Mouse (Mus musculus): Measurements from ENCODE around the gene Fat4. TPM values are rescaled to one million over a fixed set of nuclear protein-coding genes. Genes with fewer than 3 reads are reported as not detected.

Fat4 gene
- total RNA-seq, 2 experiments from 2014 or later = 2.4 to 2.9 TPM

- DNase-seq = no peak
- intact Hi-C loops (cut with DNase I) = no loop called here
Observed at GRCm38 (mm10) chr3:38954196-38954595, 67.5 kb downstream of the Fat4 start.

DNA sequence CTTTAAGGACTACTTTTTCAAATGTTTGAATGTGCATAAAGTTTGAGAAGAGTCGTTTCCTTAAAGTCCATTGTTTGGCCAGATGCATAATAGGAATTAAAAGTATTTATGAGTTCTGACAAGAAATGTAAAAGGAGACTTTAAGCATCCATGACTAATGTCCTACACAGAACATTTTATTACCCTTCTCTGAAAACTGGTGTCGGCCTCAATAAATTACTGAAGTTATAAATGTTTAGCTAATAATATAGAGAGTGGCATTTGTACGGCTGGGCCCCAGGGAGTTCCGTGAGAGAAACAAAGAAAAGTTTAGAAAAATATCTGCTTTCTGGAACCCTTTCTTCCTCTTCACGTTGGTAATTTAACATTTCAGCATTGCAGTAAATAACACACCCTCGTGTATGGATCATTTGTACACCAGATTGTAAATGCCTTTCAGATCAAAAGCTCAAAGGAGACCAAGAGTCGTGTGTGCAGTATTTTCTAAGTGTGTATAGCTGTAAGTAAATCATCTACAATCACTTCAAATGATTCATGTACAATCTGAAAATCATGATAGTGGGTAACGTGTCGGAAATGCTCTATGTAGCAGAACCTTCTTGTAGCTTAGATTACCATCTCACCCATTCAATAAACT, 69.4 kb downstream of the Fat4 start:
- DNase-seq = no peak
- intact Hi-C loops (cut with DNase I) = no loop called here

DNA sequence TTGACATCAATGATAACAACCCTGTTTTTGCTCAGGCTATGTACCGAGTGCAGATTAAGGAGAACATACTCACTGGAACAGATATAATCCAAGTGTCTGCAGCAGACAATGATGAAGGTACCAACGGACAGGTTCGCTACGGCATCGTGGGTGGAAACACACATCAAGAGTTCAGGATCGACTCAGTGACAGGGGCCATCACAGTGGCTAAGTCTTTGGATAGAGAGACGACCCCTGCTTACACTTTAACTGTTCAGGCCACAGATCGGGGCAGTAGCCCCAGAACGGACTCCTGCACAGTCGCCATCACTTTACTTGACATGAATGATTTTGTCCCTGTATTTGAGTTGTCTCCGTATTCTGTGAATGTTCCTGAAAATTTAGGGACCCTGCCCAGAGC, 70.4 kb downstream of the Fat4 start:
- DNase-seq = no peak
- intact Hi-C loops (cut with DNase I) = no loop called here

GRCm38 (mm10) chr3:38962328-38962727, 75.6 kb downstream of the Fat4 start:
- DNase-seq = no peak
- intact Hi-C loops (cut with DNase I) = no loop called here

DNA sequence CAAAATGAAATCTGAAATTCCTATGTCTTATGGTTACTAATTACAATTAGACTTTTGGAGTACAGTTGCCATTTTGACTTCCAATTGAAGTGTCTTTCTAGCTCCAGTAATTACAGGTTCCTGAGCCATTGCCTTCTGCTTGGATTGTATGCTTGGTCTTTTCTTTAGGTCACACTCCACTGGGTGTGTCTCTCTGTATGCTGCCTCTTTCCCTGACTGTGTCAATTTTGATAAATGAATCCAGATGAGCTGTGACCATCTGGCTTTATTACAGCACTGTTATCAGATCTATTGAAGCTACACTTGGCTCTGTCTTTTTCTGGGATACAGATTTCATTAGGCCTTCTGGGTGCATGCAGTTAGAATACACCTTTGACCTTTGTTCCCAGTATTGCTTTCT, 80.7 kb downstream of the Fat4 start:
- DNase-seq = no peak

DNA sequence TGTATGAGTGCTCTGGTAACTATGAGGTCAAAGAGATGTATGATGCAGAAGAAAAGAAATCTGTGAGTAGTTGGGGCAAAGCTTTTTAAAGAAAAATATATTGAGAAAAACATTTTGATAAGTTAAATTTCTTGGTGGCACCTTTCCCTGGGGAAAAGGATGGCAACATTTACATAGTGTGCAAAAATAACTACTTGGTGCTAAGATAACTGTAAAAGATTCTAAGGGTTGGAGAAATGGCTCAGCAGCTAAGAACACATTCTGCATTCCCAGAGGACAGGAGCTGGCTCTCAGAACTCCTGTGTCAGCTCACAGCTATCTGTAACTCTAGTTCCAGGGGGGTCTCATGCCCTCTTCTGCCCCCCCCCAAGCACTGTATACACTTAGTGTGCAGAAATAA, 99.6 kb downstream of the Fat4 start:
- intact Hi-C loops (cut with DNase I) = no loop called here
- DNase-seq = no peak

More for the DNA sequence above, 80.7 kb downstream of the Fat4 start:
- intact Hi-C loops (cut with DNase I) = no loop called here

DNA sequence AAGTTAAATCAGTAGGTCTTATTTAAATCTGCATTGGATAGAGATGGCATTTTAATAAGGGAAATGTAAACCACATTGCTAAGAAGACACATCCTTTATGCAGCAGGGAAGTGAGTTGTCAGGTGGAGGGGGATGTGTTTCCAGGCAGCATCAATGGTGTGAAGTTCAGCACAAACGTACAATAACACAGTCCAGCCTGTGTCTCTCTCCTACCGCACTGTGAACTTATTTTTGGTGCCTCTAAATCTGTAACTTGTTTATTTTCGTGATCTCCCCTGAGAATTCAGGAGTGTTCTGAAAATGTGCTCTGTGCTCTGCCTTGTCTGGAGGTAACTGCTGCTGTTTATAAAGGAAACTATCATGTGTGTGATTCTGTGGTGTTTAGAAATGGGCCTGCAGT, 102.4 kb downstream of the Fat4 start:
- intact Hi-C loops (cut with DNase I) = no loop called here
- no peak for DNase-seq

- no peak for DNase-seq
- intact Hi-C loops (cut with DNase I) = no loop called here
Observed at GRCm38 (mm10) chr3:39000011-39000410, 113.3 kb downstream of the Fat4 start.

DNA sequence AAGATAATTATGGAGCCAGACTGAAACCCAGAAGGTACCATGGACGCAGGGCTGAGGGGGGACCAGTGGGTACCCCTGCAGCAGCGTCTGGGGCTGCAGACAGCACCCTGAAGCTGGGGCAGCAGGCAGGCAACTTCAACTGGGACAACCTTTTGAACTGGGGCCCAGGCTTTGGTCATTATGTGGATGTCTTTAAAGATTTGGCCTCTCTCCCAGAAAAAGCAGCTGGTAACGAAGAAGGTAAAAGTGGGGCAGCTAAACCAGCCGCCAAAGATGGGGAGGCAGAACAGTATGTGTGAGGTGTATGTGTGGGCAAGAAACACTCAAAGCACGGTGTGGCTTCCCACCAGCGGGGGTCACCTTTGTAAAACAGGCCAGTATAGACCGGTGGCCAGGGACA, 123.8 kb downstream of the Fat4 start:
- intact Hi-C loops (cut with DNase I) = loop anchor here (5.0 kb wide), 1 partner anchor 67 kb away; no protein-coding TSS in a partner anchor
- DNase-seq = no peak

DNA sequence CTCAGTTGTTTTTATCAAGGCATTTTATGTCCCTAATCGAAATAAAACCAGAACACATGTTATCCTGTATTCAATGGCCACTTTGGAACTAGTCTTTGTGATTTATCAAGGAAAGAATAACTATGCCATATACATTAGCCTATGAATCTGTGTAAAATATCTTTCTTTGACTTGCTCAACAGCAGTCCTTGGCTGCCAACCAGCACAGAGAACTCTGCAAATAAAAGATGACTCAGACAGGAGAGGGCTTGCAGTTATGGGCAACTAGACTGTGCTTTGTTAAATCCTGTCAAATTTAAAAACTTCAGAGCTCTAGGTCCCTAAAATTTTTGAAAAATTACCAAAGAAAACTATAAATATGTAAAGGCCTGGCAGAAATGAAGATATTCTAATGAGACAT, 130.9 kb downstream of the Fat4 start:
- intact Hi-C loops (cut with DNase I) = no loop called here
- no peak for DNase-seq

- DNase-seq = no peak
- intact Hi-C loops (cut with DNase I) = no loop called here
Observed at GRCm38 (mm10) chr3:39036113-39036512, 149.4 kb downstream of the Fat4 start.

DNA sequence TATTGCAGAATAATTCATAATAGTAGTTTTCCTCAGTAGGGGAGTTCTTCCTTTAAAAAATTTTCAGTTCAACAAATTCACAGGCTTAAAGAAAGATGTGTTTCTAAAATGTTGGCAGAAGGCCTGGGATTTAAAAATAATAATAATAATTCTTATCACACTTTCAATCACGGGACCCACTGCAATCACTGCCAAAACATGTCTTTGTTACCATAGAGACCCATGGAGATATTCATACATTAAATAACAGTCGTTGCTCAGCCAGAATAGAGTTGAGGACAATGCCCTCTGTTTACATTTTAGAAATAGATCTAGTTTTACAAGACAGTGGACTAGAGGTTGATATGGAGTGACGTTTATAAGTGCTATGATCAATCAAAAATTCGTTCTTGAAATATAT, 159.7 kb downstream of the Fat4 start:
- intact Hi-C loops (cut with DNase I) = no loop called here
- DNase-seq = no peak

DNA sequence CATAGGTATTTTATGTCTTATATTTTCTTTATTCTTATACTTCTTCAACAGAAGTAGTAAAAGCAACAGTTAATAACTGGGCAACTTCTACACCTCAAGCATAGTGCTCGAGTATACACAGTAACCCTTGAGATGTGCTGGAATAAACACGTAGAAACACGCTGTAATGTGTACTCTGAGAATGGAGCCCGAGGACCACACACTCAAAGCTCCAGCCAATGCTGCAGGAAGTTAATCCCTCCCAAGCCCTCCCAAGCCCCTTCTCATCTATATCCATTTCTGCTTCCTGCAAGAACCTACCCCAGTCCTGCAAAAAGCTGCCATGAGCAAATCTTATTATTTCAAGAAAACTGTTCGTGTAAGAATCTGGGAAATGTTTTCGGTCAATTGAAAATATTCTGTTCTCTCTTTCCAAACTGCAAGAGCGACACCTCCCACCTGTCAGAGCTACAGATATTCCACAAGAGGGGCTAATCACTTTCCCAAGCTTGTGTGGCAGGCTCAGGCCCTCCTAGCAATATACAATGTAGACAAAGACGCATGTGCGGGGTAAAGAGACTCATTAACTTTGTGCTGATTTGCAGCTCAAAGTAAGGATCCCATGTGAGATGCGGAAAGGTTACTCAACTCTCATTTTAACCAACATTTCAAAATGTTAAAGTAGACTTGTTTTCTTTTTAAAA, 161.0 kb downstream of the Fat4 start:
- intact Hi-C loops (cut with DNase I) = no loop called here
- no peak for DNase-seq

GRCm38 (mm10) chr3:39048304-39048667, 161.5 kb downstream of the Fat4 start:
- DNase-seq = no peak
- intact Hi-C loops (cut with DNase I) = no loop called here

- DNase-seq = no peak
- intact Hi-C loops (cut with DNase I) = no loop called here
Observed at GRCm38 (mm10) chr3:39050130-39050529, 163.4 kb downstream of the Fat4 start.

DNA sequence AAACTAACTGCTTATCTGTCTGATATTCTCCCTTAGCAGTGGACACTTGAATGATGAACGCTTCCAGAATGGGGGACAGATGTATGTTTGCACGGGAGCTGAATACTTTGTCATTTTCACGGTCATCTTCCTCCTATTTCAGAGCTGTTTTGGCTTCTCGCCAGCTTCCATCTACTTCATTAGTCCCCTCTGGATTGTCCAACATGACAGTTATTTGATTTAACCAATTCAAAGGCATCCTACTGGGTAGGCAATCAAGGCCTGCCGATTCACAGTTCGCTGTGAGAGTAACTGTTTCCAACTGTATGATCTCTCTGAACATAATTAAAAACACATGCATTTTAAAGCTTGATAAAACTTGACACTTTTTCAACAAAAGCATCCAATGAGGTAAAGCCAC, 166.3 kb downstream of the Fat4 start:
- no peak for DNase-seq
- intact Hi-C loops (cut with DNase I) = no loop called here

Data from gastrocnemius, postnatal 36 days (tissue).